Mouse (Mus musculus): ENCODE results near the gene Psmb5. TPM values are rescaled to one million over a fixed set of nuclear protein-coding genes. Genes with fewer than 3 reads are reported as not detected.
"Not testable (repeated sequence)": the region's sequence is repeated elsewhere in the genome, so short reads cannot be mapped to it uniquely, and the experiment has no call there.

Psmb5 gene
- polyA plus RNA-seq, 1 experiment from 2014 or later: 378 TPM

GRCm38 (mm10) chr14:54628103-54628502, 10.3 kb upstream of the Psmb5 start:
- WGBS: 55% methylated on average over 5 of the region's 5 CpGs
- H3K27me3 ChIP-seq: no peaks in the 10 kb centered on the region
- no peaks in the 10 kb centered on the region for H3K9me3 ChIP-seq
- H3K4me2 ChIP-seq: no peak overlapping the region
- no peaks in the 10 kb centered on the region for H3K4me1 ChIP-seq
- peaks cover 22% of the 10 kb centered on the region for H3K36me3 ChIP-seq
- no peak overlapping the region for H3K27ac ChIP-seq
- H3K4me3 ChIP-seq: no peak overlapping the region
- no peak overlapping the region for H3K9ac ChIP-seq
- ATAC-seq (ENCODE audit: borderline replicate concordance, extremely low read depth, low FRiP score, low TSS enrichment): no peak

- H3K4me1 ChIP-seq: no peaks in the 10 kb centered on the region
- ATAC-seq (ENCODE audit: borderline replicate concordance, extremely low read depth, low FRiP score, low TSS enrichment): no peak
- 73% methylated on average over 10 of the region's 10 CpGs for WGBS
Observed at GRCm38 (mm10) chr14:54624976-54625375, 7.2 kb upstream of the Psmb5 start.

GRCm38 (mm10) chr14:54623334-54623733, 5.5 kb upstream of the Psmb5 start:
- WGBS: 82% methylated on average over 6 of the region's 6 CpGs
- H3K4me1 ChIP-seq: no peaks in the 10 kb centered on the region
- no peaks in the 10 kb centered on the region for H3K27me3 ChIP-seq
- no peak for ATAC-seq (ENCODE audit: borderline replicate concordance, extremely low read depth, low FRiP score, low TSS enrichment)
- H3K4me2 ChIP-seq: no peak overlapping the region
- H3K36me3 ChIP-seq: no peaks in the 10 kb centered on the region
- H3K27ac ChIP-seq: no peak overlapping the region
- no peak overlapping the region for H3K4me3 ChIP-seq
- H3K9me3 ChIP-seq: no peaks in the 10 kb centered on the region
- no peak overlapping the region for H3K9ac ChIP-seq

More at GRCm38 (mm10) chr14:54624976-54625375, 7.2 kb upstream of the Psmb5 start:
- H3K36me3 ChIP-seq: no peaks in the 10 kb centered on the region
- H3K9ac ChIP-seq: no peak overlapping the region
- no peak overlapping the region for H3K4me2 ChIP-seq
- H3K27me3 ChIP-seq: no peaks in the 10 kb centered on the region
- H3K9me3 ChIP-seq: no peaks in the 10 kb centered on the region
- H3K27ac ChIP-seq: no peak overlapping the region
- no peak overlapping the region for H3K4me3 ChIP-seq

GRCm38 (mm10) chr14:54621133-54621532, 3.3 kb upstream of the Psmb5 start, which contains the start of gene Psmb11:
Gene Psmb11, plus strand, starts transcription at chr14:54621433.
- Histone ChIP-seq H3K36me3 (peaks cover 4% of the 10 kb centered on the region), H3K4me1 (peaks cover 11% of the 10 kb centered on the region), H3K27me3 (no peaks in the 10 kb centered on the region), H3K4me2 (no peak within 1 kb of the TSS), H3K9ac (no peak within 1 kb of the TSS), H3K9me3 (no peaks in the 10 kb centered on the region), H3K4me3 (no peak within 1 kb of the TSS), H3K27ac (no peak within 1 kb of the TSS)
- ATAC-seq (ENCODE audit: borderline replicate concordance, extremely low read depth, low FRiP score, low TSS enrichment): no peak
- 84% methylated on average over 1 of the region's 1 CpGs for WGBS

GRCm38 (mm10) chr14:54617152-54617896, 498 bp downstream of the Psmb5 start:
- H3K9me3 ChIP-seq: no peaks in the 10 kb centered on the region
- peak overlapping the region; percentile 79 for H3K27ac ChIP-seq
- peaks cover 30% of the 10 kb centered on the region for H3K36me3 ChIP-seq
- H3K4me3 ChIP-seq: peak overlapping the region; percentile 89
- H3K4me2 ChIP-seq: peak overlapping the region; percentile 70
- H3K4me1 ChIP-seq: peaks cover 12% of the 10 kb centered on the region
- H3K27me3 ChIP-seq: no peaks in the 10 kb centered on the region
- peak; percentile 52 for ATAC-seq (ENCODE audit: borderline replicate concordance, extremely low read depth, low FRiP score, low TSS enrichment)
- peak overlapping the region; percentile 87 for H3K9ac ChIP-seq
- 1% methylated on average over 38 of the region's 38 CpGs for WGBS

GRCm38 (mm10) chr14:54616226-54616825, 1.5 kb downstream of the Psmb5 start:
- Histone ChIP-seq H3K9ac (no peak overlapping the region), H3K4me3 (peak overlapping the region; percentile 89; the same call in 1 of the 2 replicates), H3K4me1 (peaks cover 12% of the 10 kb centered on the region), H3K27ac (no peak overlapping the region), H3K36me3 (peaks cover 37% of the 10 kb centered on the region), H3K9me3 (no peaks in the 10 kb centered on the region), H3K4me2 (no peak overlapping the region), H3K27me3 (no peaks in the 10 kb centered on the region)
- 91% methylated on average over 16 of the region's 16 CpGs for WGBS
- ATAC-seq (ENCODE audit: borderline replicate concordance, extremely low read depth, low FRiP score, low TSS enrichment): no peak

- not testable (repeated sequence) for H3K4me2 ChIP-seq; ATAC-seq (ENCODE audit: borderline replicate concordance, extremely low read depth, low FRiP score, low TSS enrichment); H3K9ac ChIP-seq; H3K4me3 ChIP-seq; H3K9me3 ChIP-seq; H3K27me3 ChIP-seq; H3K27ac ChIP-seq
- WGBS: 84% methylated on average over 16 of the region's 16 CpGs
- Histone ChIP-seq H3K36me3 (peaks cover 37% of the 10 kb centered on the region), H3K4me1 (peaks cover 12% of the 10 kb centered on the region)
Observed at GRCm38 (mm10) chr14:54614130-54614529, 3.7 kb downstream of the Psmb5 start.

- Histone ChIP-seq H3K9ac (no peak overlapping the region), H3K27ac (no peak overlapping the region), H3K4me3 (no peak overlapping the region), H3K4me1 (peaks cover 3% of the 10 kb centered on the region; the same call in 1 of the 2 replicates), H3K4me2 (no peak overlapping the region), H3K36me3 (peaks cover 31% of the 10 kb centered on the region), H3K27me3 (no peaks in the 10 kb centered on the region), H3K9me3 (no peaks in the 10 kb centered on the region)
- no peak for ATAC-seq (ENCODE audit: borderline replicate concordance, extremely low read depth, low FRiP score, low TSS enrichment)
- WGBS: 67% methylated on average over 6 of the region's 6 CpGs
Observed at GRCm38 (mm10) chr14:54610648-54611047, 7.2 kb downstream of the Psmb5 start.

- Histone ChIP-seq H3K9ac (no peak overlapping the region), H3K27me3 (no peaks in the 10 kb centered on the region), H3K4me3 (no peak overlapping the region), H3K9me3 (no peaks in the 10 kb centered on the region), H3K4me2 (no peak overlapping the region), H3K27ac (no peak overlapping the region), H3K4me1 (peaks cover 3% of the 10 kb centered on the region; the same call in 1 of the 2 replicates), H3K36me3 (peaks cover 25% of the 10 kb centered on the region)
- WGBS: 82% methylated on average over 4 of the region's 4 CpGs
- no peak for ATAC-seq (ENCODE audit: borderline replicate concordance, extremely low read depth, low FRiP score, low TSS enrichment)
Observed at GRCm38 (mm10) chr14:54609962-54610361, 7.9 kb downstream of the Psmb5 start.

- H3K27me3 ChIP-seq: no peaks in the 10 kb centered on the region
- no peaks in the 10 kb centered on the region for H3K9me3 ChIP-seq
- H3K4me1 ChIP-seq: peaks cover 7% of the 10 kb centered on the region; the same call in 1 of the 2 replicates
- WGBS: 56% methylated on average over 4 of the region's 4 CpGs
- no peak overlapping the region for H3K4me3 ChIP-seq
- H3K4me2 ChIP-seq: no peak overlapping the region
- H3K36me3 ChIP-seq: peaks cover 19% of the 10 kb centered on the region
- ATAC-seq (ENCODE audit: borderline replicate concordance, extremely low read depth, low FRiP score, low TSS enrichment): no peak
- H3K9ac ChIP-seq: no peak overlapping the region
- H3K27ac ChIP-seq: no peak overlapping the region
Observed at GRCm38 (mm10) chr14:54609245-54609644, 8.6 kb downstream of the Psmb5 start.

GRCm38 (mm10) chr14:54607226-54607625, 10.6 kb downstream of the Psmb5 start:
- Histone ChIP-seq H3K4me3 (no peak overlapping the region), H3K36me3 (peaks cover 7% of the 10 kb centered on the region; the same call in 1 of the 2 replicates), H3K9me3 (no peaks in the 10 kb centered on the region), H3K27ac (no peak overlapping the region), H3K9ac (no peak overlapping the region), H3K4me1 (peaks cover 18% of the 10 kb centered on the region), H3K27me3 (no peaks in the 10 kb centered on the region), H3K4me2 (no peak overlapping the region)
- ATAC-seq (ENCODE audit: borderline replicate concordance, extremely low read depth, low FRiP score, low TSS enrichment): no peak
- 36% methylated on average over 8 of the region's 8 CpGs for WGBS

GRCm38 (mm10) chr14:54605752-54606321, 12.0 kb downstream of the Psmb5 start, which contains the start of gene 4931414P19Rik:
Gene 4931414P19Rik, minus strand, starts transcription at chr14:54605993.
- peak within 1 kb of the TSS; percentile 86 for H3K27ac ChIP-seq
- H3K4me3 ChIP-seq: peak within 1 kb of the TSS; percentile 52
- WGBS: 1% methylated on average over 39 of the region's 39 CpGs
- peak within 1 kb of the TSS; percentile 71 for H3K4me2 ChIP-seq
- H3K9me3 ChIP-seq: no peaks in the 10 kb centered on the region
- peak; percentile 69; the same call in 1 of the 2 replicates for ATAC-seq (ENCODE audit: borderline replicate concordance, extremely low read depth, low FRiP score, low TSS enrichment)
- no peaks in the 10 kb centered on the region for H3K27me3 ChIP-seq
- no peaks in the 10 kb centered on the region for H3K36me3 ChIP-seq
- H3K4me1 ChIP-seq: peaks cover 20% of the 10 kb centered on the region
- peak within 1 kb of the TSS; percentile 54 for H3K9ac ChIP-seq
